Mouse (Mus musculus) hematopoietic stem cell, adult 5-6 weeks (primary cell): ENCODE data around the gene Bcl2l14. TPM values are rescaled to one million over a fixed set of nuclear protein-coding genes. Genes with fewer than 3 reads are reported as not detected.

ENCODE experiments used
- ATAC-seq, 2 experiments: fragments of 125-278 bp in 1 of 2; replicated peaks in 1 of 2; 2 replicates each; pipeline ENCODE4 v1.8.0; 2016 to 2017; ENCODE audit warnings: inconsistent platforms in 2 of 2, mild to moderate bottlenecking in 2 of 2, moderate number of reproducible peaks in 2 of 2, low read depth in 1 of 2, moderate TSS enrichment in 1 of 2; ENCODE audit not compliant: low FRiP score in 2 of 2, poor library complexity in 2 of 2, severe bottlenecking in 2 of 2, insufficient read depth in 1 of 2, low TSS enrichment in 1 of 2
- total RNA-seq: library from RNA; stranded (forward); fragments of 172-1452, 232-1000 nt; gene quantifications from 2 replicates; pipeline ENCODE4 v1.2.3, GENCODE M21; 2017

Gene Bcl2l14
- total RNA-seq, 1 experiment from 2014 or later: 1.2 TPM

DNA sequence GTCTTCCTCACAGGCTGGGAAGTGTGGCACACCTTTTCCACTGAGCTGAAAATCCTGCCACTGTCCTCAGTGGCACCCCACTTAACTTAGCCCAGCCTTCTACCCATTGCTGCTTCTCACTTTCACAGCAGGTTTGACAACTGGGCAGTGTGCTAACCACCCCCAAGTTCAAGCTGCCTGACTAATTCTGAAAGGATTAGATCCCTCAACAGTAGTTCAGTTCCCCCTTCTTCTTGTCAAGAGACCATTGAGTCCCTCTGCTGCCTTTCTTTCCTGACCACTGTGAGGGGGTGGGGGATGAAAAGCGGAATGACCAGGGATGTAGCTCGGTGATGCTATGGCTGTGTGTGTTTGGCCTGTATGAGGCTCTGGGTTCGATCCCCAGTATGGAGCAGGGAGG is 37.2 kb downstream of the Bcl2l14 start:
- no peak for ATAC-seq

DNA sequence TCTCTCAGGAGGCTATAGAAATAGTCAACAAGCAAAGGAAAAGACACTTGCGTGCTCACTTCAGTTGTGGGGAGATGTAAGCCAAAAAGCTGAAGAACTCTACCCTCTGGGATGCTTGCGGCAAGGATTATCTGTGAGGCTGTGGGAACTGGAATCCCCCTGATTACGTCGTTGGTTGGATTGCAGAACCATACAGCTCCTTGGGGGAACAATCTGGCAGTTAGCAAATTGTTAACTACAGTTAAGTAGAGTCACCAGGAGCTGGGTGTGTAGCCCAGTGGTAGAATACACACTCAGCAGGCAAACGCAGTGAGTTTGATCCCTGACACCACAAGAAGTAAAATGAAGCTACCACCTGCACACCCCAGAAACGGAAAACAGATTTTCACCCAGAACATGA is 37.9 kb downstream of the Bcl2l14 start:
- ATAC-seq: no peak

GRCm38 (mm10) chr6:134434866-134435390 is 38.8 kb downstream of the Bcl2l14 start:
- ATAC-seq: no peak

GRCm38 (mm10) chr6:134436955-134437354 is 40.8 kb downstream of the Bcl2l14 start:
- ATAC-seq: no peak

- no peak for ATAC-seq
Observed at GRCm38 (mm10) chr6:134439401-134440021, 43.4 kb downstream of the Bcl2l14 start.

DNA sequence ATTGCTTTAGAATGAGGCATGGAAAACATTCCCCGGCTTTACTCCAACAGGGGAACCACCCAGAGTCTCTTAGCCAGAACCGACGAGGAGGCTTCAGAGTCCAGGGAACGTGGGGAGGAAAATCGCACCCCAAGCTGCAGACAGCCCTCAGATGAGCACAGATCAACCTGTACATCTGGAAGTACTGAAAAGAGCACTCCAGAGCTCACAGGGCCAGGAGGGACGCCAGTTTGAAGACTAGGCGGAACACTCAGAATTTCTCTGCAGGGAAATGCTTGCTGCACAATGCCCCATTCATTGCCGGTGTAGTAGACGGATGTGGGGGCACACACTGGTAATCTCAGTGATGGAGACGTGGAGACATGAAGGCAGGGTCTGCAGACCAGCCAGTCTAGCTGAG is 43.9 kb downstream of the Bcl2l14 start:
- ATAC-seq: no peak

GRCm38 (mm10) chr6:134441716-134442115 is 45.6 kb downstream of the Bcl2l14 start:
- no peak for ATAC-seq

DNA sequence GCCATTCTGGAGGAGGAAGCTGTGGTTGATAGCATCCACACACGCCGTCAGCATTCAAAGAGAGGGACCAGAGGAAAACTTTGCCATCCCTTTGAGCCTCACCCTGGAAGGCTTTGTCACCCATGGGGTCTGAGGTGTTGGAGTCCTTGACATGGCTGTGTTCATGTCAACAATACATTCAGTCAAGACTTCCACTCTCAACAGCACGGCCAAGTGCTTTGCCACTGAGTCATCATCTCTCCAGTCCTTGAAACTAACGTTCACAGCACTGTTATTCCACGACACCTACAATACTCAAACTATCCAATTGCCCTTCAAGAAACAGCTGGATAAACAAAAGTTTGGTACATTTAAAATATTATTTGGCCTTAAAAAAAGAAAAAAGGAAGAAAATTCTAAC is 46.1 kb downstream of the Bcl2l14 start:
- ATAC-seq: no peak

DNA sequence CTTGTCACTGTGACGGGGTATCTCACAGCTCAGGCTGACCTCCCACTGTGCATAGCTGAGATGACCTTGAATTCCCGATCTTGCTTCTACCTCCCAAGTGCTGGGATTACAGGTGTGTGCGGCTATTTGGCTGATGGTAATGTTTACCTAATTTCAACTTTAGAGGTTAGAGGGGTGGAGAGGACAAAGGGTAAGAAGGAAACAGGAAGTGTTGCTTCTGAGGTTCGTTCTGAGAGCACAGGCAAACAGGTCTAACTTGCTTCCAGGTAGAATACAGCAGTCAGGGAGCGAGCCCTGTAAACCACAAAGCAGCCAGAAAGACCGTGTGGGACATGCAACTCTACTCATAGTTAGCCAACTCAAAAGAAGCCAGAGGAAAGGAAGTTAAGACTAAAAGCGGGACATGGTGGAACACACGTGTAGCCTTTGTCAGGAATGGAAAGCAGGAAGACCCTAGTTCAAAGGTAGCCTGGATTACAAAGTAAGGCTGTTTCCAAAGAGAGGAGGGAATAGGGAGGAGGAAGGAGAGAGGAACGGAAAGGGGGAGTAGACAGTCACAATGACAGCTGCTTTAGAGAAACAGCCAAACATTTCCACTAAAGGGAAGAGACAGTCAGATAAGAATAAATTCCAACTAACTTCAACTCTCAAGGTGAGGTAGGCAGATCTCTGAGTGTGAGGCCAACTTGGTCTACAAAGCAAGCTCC is 47.2 kb downstream of the Bcl2l14 start:
- no peak for ATAC-seq

GRCm38 (mm10) chr6:134443925-134444324 is 47.8 kb downstream of the Bcl2l14 start:
- ATAC-seq: no peak

DNA sequence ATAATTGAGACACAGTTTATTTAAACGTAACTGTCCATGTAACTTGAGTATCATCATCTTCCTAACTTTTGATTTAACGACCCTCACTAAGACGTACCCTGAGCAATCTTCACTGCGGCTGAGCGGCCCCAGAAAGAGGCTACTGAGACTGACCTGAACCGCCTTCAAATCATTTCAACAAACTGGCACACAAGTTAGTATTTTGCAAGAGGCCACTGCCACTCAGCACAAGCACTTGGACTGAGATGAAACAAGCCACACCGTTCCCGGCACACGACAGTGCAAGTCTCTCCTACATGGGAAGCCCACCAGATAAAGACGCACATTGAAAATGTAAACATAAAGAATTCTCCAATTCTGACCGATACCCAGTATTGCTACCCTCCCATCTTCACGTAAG is 52.3 kb downstream of the Bcl2l14 start:
- ATAC-seq: no peak

DNA sequence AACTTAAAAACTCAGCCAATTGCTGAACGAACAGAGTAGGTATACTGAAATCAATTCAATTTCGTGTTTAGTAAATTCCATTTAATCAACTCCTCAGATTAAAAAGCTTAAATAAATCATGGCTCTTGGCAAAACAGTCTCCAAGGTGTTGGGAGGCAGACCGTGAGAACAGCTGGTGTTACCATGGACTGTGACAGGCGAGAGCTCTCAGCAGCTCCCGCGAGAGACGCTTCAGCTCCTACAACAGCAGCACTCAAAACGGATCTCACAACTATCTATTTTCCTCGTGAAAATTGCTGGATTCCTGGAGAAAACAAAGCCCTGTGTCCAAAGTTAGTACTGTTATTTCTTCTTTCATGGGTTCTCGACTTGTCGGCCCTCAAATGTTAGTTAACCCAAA is 53.8 kb downstream of the Bcl2l14 start:
- ATAC-seq: no peak

GRCm38 (mm10) chr6:134450661-134451119 is 54.6 kb downstream of the Bcl2l14 start:
- no peak for ATAC-seq

- ATAC-seq: no peak
Observed at GRCm38 (mm10) chr6:134454093-134454492, 58.0 kb downstream of the Bcl2l14 start.

GRCm38 (mm10) chr6:134458376-134458775 is 62.3 kb downstream of the Bcl2l14 start:
- no peak for ATAC-seq

GRCm38 (mm10) chr6:134461175-134461574 is 65.1 kb downstream of the Bcl2l14 start:
- ATAC-seq: no peak

DNA sequence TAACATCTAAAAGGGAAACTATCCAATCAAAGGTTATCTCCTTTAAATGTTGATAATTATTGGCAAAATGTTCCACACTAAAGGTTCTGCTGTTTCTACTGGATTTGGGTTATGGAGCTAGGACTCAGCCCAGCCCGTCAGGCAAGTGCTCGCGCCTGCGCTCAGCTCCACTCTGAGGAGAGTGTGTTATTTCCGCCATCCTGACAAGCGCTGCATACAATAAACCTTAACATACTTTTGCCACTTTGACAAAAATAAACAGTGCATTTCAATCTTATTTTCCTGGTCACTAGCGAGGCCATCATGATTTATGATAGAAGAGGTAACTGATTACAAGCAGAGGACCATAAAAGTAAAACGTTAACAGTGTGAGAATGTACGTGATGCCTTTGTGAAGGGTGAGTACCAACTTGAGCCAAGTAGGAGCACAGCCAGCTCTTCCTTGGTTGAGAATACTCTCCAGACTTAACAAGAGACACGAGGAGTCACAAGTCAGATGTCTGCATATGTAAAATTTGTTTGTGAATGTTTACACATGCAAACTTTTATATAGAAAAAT is 70.6 kb downstream of the Bcl2l14 start:
- no peak for ATAC-seq

DNA sequence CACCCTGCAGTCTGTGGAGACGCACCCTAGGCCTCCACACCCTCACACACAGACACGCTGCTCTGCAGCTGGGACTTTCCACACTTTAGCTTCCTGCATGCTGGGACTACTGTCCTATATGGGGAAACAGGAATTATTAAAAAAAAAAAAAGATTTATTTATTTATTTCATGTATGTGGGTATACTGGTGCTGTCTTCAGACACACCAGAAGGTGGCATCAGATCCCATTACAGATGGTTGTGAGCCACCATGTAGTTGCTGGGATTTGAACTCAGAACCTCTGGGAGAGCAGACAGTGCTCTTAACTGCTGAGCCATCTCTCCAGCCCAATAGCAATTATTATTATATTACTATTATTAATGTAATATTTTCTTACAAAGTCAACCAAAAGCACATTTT is 73.2 kb downstream of the Bcl2l14 start:
- ATAC-seq: no peak
